Mouse (Mus musculus): ENCODE measurements at regions not wholly inside any gene's neighbourhood (a gene's known extent, or its start where the extent isn't known, plus 50 kb on each side); places are given as distances from the start of the nearest gene placed in this dataset.

DNA sequence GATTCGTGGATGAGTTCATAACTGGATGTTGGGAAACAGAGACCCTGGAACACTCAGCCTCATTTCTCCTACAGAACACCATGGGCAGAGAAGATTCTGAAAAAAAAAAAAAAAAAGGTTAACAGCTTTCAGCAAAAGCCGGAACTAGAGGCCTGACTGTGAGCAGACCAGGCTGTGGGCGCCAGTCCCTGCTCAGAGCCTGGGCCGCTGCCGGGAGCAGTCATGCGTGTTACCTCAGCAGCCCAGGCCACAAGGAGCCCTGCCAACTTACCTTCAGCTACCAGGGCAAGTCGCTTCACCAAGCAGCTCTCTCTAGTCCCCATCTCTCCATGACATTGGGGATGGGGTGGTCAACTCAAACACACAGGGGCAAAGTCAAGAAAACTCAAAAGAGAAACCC lies 140.6 kb upstream of the 1700016C15Rik start:
- TF ChIP-seq SIN3A (IDR thresholded peaks at IDR 0.05; ENCODE audit: low read length) (no peak), CTCF (conservative IDR thresholded peaks at IDR 0.05 in 1 of 2, IDR thresholded peaks at IDR 0.05 in 1 of 2; ENCODE audit: low read depth in 2 of 2, low read length in 2 of 2) (no peak), ETS1 (conservative IDR thresholded peaks at IDR 0.05; ENCODE audit: low read depth, low read length) (no peak), POLR2AphosphoS2 (IDR thresholded peaks at IDR 0.05; ENCODE audit: low read depth, low read length) (no peak), RCOR1 (conservative IDR thresholded peaks at IDR 0.05; ENCODE audit: low read depth, low read length) (no peak), CHD2 (IDR thresholded peaks at IDR 0.05; ENCODE audit: low read length) (no peak), MXI1 (IDR thresholded peaks at IDR 0.05; ENCODE audit: low read depth, low read length) (no peak), TCF12 (IDR thresholded peaks at IDR 0.05; ENCODE audit: low read depth, low read length) (no peak), KAT2A (IDR thresholded peaks at IDR 0.05; ENCODE audit: insufficient replicate concordance, low read length) (no peak), MEF2A (IDR thresholded peaks at IDR 0.05; ENCODE audit: borderline replicate concordance, low read depth, low read length) (no peak), TBP (conservative IDR thresholded peaks at IDR 0.05; ENCODE audit: low read depth, low read length) (no peak), EP300 (IDR thresholded peaks at IDR 0.05; ENCODE audit: low read length) (no peak), POLR2A (IDR thresholded peaks at IDR 0.05; ENCODE audit: low read depth, low read length) (no peak), CHD1 (IDR thresholded peaks at IDR 0.05; ENCODE audit: low read depth, low read length) (no peak)

Measured in CH12.LX (cell line).